Mouse (Mus musculus) stomach, embryonic 14.5 days (tissue): ENCODE data around the gene Akap6. TPM values are rescaled to one million over a fixed set of nuclear protein-coding genes. Genes with fewer than 3 reads are reported as not detected.

Experiments
- ATAC-seq: fragments of 200-750 bp; cut with Nextera tagmentation; 2 replicates; pipeline ENCODE4 v1.8.0; 2017; ENCODE audit warnings: low read depth, moderate TSS enrichment; ENCODE audit not compliant: insufficient number of reproducible peaks, insufficient read depth, low FRiP score
- H3K27ac ChIP-seq: fragments of 300-500 bp; sonication (generic); 2 replicates; pipeline ENCODE4 v1.5.1; 2014; ENCODE audit warnings: mild to moderate bottlenecking, low read length, moderate library complexity, mixed read lengths
- H3K27me3 ChIP-seq: fragments of 300-500 bp; sonication (generic); 2 replicates; pipeline ENCODE4 v1.6.1; 2014; ENCODE audit warnings: low read length, control low read depth, mixed read lengths; ENCODE audit not compliant: control insufficient read depth, insufficient read depth
- H3K36me3 ChIP-seq: fragments of 300-500 bp; sonication (generic); 2 replicates; pipeline ENCODE4 v1.6.1; 2014; ENCODE audit warnings: mild to moderate bottlenecking, control low read depth, low read length, moderate library complexity, mixed read lengths; ENCODE audit not compliant: control insufficient read depth, insufficient read depth
- H3K4me1 ChIP-seq: fragments of 300-500 bp; sonication (generic); 2 replicates; pipeline ENCODE4 v1.6.1; 2014; ENCODE audit warnings: low read length, control low read depth, mixed read lengths; ENCODE audit not compliant: control insufficient read depth, insufficient read depth
- H3K4me2 ChIP-seq: fragments of 300-500 bp; sonication (generic); replicated peaks from 2 replicates; pipeline ENCODE4 v1.6.1; 2014; ENCODE audit warnings: low read depth, low read length, control low read depth
- H3K4me3 ChIP-seq: fragments of 300-500 bp; sonication (generic); 2 replicates; pipeline ENCODE4 v1.5.1; 2014; ENCODE audit warnings: low read depth, low read length, control low read depth
- H3K9ac ChIP-seq: fragments of 300-500 bp; sonication (generic); replicated peaks from 2 replicates; pipeline ENCODE4 v1.6.1; 2014; ENCODE audit warnings: low read depth, mild to moderate bottlenecking, control low read depth, low read length, moderate library complexity, mixed read lengths
- H3K9me3 ChIP-seq: fragments of 300-500 bp; sonication (generic); 2 replicates; pipeline ENCODE4 v1.6.1; 2016; ENCODE audit warnings: low read depth, low read length, control low read depth; ENCODE audit not compliant: control insufficient read depth
- WGBS: fragments of 180-500 bp; shearing (Covaris S2); extraction: QIAGEN DNeasy Blood & Tissue Kit; methylation state at CpG from one replicate; pipeline ENCODE4 v1.1.7; 2014; 5-methylcytosine and 5-hydroxymethylcytosine counted together
- polyA plus RNA-seq: library from polyadenylated mRNA; unstranded; fragments of >200 nt; fragmentation: Nextera tagmentation; extraction: Ambion mirVana; gene quantifications from 2 replicates; pipeline ENCODE4 v1.2.1, GENCODE M21; 2014

The Akap6 gene
- polyA plus RNA-seq, 1 experiment from 2014 or later = 2.7 TPM

DNA sequence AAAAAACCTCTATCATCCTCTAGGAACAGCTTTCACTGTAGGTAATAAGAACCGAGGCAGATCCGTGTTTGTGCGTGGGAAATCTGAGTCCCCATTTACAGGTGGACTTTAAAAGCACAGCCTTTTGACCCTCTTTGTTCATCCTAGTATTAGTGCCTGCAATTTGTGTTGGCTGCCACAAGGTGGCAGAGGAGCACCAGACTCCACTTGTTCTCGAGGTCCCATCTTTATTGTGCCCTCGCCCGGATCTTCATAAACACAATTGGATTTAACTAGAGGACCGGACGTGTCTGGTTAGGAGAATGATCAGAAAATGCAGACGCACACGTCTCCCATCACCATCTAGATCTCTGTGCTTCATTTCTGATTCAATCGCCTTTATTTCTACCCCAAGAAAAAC is 219.8 kb downstream of the Akap6 start:
- Histone ChIP-seq H3K27me3 (no peaks in the 10 kb centered on the region), H3K4me1 (no peaks in the 10 kb centered on the region), H3K36me3 (no peaks in the 10 kb centered on the region), H3K27ac (no peak overlapping the region), H3K4me3 (no peak overlapping the region), H3K9me3 (no peaks in the 10 kb centered on the region), H3K4me2 (no peak overlapping the region), H3K9ac (no peak overlapping the region)
- 33% methylated on average over 11 of the region's 11 CpGs for WGBS
- ATAC-seq = no peak

DNA sequence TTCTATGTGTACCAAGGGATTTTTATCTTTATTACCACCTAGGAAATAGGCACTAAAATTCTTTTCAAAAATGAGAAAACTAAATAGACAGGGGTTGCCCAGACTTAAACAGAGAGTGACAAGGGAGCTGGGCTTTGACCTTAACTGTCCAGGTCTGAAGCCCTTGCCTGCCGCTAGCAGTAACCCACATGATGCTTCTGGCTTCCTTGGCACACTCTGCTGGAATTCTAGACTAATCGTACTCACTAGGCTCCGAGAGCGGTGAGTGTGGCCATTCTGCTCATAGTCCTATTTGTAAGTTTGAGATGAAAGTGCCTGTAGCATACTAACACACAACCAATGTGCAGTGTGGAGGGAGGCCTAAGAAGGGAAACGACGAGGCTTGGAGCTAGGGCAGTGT is 223.3 kb downstream of the Akap6 start:
- H3K36me3 ChIP-seq = no peaks in the 10 kb centered on the region
- H3K27ac ChIP-seq = no peak overlapping the region
- 86% methylated on average over 6 of the region's 6 CpGs for WGBS
- H3K27me3 ChIP-seq = no peaks in the 10 kb centered on the region
- H3K4me2 ChIP-seq = no peak overlapping the region
- no peak overlapping the region for H3K4me3 ChIP-seq
- H3K9me3 ChIP-seq = no peaks in the 10 kb centered on the region
- no peaks in the 10 kb centered on the region for H3K4me1 ChIP-seq
- H3K9ac ChIP-seq = no peak overlapping the region
- ATAC-seq = no peak

DNA sequence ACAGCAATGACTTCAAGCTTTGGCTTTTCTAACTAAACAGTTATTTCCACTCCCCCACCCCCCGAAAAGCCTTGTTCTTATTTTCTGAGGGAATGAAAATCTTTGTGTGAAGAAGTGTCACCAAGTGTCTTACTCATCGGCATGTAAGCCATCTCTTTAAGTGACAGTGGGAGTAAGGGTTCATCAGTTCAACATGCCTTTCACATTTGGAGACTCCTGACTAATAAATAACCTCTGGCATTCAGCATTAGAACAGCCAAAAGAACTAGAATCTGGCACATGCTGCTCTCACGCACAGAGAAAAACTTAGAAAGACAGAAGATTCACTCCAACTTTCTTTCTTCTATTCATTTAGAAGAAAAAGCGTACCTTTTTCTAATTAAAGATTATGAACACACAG is 226.3 kb downstream of the Akap6 start:
- Histone ChIP-seq H3K4me1 (no peaks in the 10 kb centered on the region), H3K27ac (no peak overlapping the region), H3K4me3 (no peak overlapping the region), H3K9me3 (no peaks in the 10 kb centered on the region), H3K4me2 (no peak overlapping the region), H3K36me3 (no peaks in the 10 kb centered on the region), H3K9ac (no peak overlapping the region), H3K27me3 (no peaks in the 10 kb centered on the region)
- 52% methylated on average over 4 of the region's 4 CpGs for WGBS
- ATAC-seq = no peak

DNA sequence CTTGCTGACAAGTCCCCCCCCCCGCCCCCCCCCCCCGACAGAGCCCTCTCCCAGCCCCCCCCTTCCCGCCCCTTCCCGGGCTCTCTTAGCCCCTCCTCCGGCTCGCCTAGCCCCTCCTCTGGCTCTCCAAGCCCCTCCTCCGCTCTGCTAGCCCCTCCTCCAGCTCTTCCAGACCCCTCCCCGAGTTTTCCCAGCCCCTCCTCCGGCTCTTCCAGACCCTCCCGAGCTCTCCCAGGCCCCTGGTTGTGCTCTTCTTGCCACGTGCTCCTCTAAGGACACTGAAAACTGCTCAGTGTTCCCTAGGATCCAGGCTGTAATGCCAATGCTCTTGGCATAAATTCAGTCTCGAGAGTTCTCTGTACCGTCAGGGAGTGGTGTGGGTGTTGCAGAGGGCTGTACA is 234.6 kb downstream of the Akap6 start:
- no peaks in the 10 kb centered on the region for H3K36me3 ChIP-seq
- H3K9me3 ChIP-seq = no peaks in the 10 kb centered on the region
- H3K9ac ChIP-seq = no peak overlapping the region
- no peaks in the 10 kb centered on the region for H3K4me1 ChIP-seq
- no peak for ATAC-seq
- no peak overlapping the region for H3K4me2 ChIP-seq
- H3K4me3 ChIP-seq = no peak overlapping the region
- no peaks in the 10 kb centered on the region for H3K27me3 ChIP-seq
- 74% methylated on average over 6 of the region's 13 CpGs for WGBS
- no peak overlapping the region for H3K27ac ChIP-seq

- H3K9me3 ChIP-seq = no peaks in the 10 kb centered on the region
- 91% methylated on average over 3 of the region's 3 CpGs for WGBS
- no peak overlapping the region for H3K27ac ChIP-seq
- H3K36me3 ChIP-seq = no peaks in the 10 kb centered on the region
- H3K9ac ChIP-seq = no peak overlapping the region
- H3K27me3 ChIP-seq = no peaks in the 10 kb centered on the region
- no peak for ATAC-seq
- no peak overlapping the region for H3K4me3 ChIP-seq
- no peaks in the 10 kb centered on the region for H3K4me1 ChIP-seq
- no peak overlapping the region for H3K4me2 ChIP-seq
These were observed 235.8 kb downstream of the Akap6 start for GRCm38 (mm10) chr12:52934989-52935388.

DNA sequence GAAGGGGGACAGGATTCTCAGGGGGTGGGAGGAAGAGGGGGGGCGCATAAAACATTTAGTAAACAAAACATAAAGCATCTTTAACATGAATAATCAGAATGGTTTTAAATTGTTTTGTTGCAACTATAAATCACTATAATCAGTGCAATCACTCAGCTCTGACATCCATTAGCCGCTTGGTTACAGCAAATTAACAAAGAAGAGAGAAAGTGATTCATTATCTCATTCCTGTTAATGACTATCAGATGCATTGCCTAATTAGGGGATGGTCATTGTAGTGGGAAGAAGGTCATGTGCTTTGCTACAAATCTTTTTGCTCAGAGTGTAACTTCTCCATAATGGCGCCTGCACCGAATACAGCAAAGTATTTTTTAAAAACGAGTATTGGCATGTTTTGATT is 239.6 kb downstream of the Akap6 start:
- no peak overlapping the region for H3K4me3 ChIP-seq
- no peaks in the 10 kb centered on the region for H3K27me3 ChIP-seq
- H3K4me1 ChIP-seq = no peaks in the 10 kb centered on the region
- H3K36me3 ChIP-seq = no peaks in the 10 kb centered on the region
- WGBS = 73% methylated on average over 5 of the region's 5 CpGs
- H3K9ac ChIP-seq = no peak overlapping the region
- H3K27ac ChIP-seq = no peak overlapping the region
- no peak overlapping the region for H3K4me2 ChIP-seq
- ATAC-seq = no peak
- H3K9me3 ChIP-seq = no peaks in the 10 kb centered on the region

DNA sequence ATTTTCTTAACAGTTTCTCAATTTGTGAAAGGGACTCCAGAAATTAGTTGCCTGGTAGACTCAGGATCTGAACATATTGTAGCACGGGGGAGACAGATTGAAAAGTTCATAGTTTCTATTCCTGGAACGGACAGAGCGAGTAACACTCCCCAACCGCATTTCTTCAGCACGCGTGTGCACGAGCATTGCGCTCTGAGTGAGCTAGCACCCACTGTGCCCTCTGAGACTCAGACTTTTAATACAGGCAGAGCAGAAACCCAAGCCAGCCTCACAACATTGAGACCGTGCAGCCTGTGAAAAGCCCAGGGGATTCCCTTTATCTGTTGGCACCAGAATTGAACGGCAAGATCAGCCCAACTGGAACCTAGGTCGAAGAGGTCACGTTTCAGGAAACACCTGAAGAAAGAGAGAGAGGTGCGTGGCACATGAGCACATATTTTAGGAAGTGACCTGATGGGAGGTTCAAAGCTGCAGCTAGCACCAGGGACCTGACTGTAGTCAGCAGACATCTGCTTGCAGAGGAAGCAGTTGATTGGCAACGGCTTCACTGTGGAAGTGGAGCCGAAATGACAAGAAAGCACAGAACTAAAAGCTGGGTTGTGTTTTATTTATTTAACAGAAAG is 240.3 kb downstream of the Akap6 start:
- Histone ChIP-seq H3K4me2 (no peak overlapping the region), H3K9ac (no peak overlapping the region), H3K4me1 (no peaks in the 10 kb centered on the region), H3K9me3 (no peaks in the 10 kb centered on the region), H3K27me3 (no peaks in the 10 kb centered on the region), H3K27ac (no peak overlapping the region), H3K36me3 (no peaks in the 10 kb centered on the region), H3K4me3 (no peak overlapping the region)
- 73% methylated on average over 15 of the region's 15 CpGs for WGBS
- no peak for ATAC-seq

DNA sequence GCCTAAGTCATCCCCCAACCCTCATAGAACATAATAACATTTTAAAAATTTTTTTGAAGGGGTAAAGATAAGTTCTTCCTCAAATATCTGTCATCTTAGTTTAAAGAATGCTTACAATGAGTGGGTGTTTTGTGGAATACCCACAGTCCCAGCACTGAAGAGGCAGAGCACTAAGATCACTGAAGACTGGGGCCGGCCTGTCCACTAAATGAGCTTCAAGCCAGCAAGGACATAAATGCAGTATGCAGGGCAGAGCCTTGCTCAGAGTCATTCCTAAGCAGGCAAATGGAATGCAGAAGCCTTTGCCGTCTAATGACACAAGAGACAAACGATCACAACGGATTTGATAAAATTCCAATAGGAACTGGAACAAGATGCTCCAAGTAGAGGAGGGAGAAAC is 242.8 kb downstream of the Akap6 start:
- no peak overlapping the region for H3K9ac ChIP-seq
- no peaks in the 10 kb centered on the region for H3K4me1 ChIP-seq
- WGBS = 56% methylated on average over 4 of the region's 4 CpGs
- H3K27me3 ChIP-seq = no peaks in the 10 kb centered on the region
- no peak for ATAC-seq
- H3K9me3 ChIP-seq = no peaks in the 10 kb centered on the region
- H3K27ac ChIP-seq = no peak overlapping the region
- H3K4me3 ChIP-seq = no peak overlapping the region
- H3K36me3 ChIP-seq = no peaks in the 10 kb centered on the region
- H3K4me2 ChIP-seq = no peak overlapping the region

DNA sequence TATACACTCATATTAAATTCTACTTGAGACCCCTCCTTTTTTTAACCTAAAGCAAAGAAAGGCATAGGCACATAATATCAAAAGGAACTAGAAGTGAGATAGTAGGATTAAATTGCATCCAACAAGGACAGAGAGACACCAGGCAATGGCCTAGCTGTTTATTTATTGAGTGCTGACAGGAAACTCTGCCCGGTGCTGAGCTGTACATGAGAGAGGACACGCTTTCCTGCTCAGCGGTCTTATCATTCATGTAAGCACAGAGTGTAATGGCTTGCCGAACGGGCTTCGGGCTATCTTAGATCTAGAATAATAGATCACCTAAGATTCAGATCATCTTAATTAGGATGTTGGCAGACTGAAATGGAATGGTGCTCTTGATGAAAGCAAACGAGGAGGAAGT is 245.1 kb downstream of the Akap6 start:
- Histone ChIP-seq H3K4me3 (no peak overlapping the region), H3K4me1 (no peaks in the 10 kb centered on the region), H3K27me3 (no peaks in the 10 kb centered on the region), H3K36me3 (no peaks in the 10 kb centered on the region), H3K9ac (no peak overlapping the region), H3K4me2 (no peak overlapping the region), H3K27ac (no peak overlapping the region), H3K9me3 (no peaks in the 10 kb centered on the region)
- no peak for ATAC-seq
- 66% methylated on average over 7 of the region's 7 CpGs for WGBS
